Mouse (Mus musculus): ENCODE measurements around the gene Ascc3.

Ascc3 gene

DNA sequence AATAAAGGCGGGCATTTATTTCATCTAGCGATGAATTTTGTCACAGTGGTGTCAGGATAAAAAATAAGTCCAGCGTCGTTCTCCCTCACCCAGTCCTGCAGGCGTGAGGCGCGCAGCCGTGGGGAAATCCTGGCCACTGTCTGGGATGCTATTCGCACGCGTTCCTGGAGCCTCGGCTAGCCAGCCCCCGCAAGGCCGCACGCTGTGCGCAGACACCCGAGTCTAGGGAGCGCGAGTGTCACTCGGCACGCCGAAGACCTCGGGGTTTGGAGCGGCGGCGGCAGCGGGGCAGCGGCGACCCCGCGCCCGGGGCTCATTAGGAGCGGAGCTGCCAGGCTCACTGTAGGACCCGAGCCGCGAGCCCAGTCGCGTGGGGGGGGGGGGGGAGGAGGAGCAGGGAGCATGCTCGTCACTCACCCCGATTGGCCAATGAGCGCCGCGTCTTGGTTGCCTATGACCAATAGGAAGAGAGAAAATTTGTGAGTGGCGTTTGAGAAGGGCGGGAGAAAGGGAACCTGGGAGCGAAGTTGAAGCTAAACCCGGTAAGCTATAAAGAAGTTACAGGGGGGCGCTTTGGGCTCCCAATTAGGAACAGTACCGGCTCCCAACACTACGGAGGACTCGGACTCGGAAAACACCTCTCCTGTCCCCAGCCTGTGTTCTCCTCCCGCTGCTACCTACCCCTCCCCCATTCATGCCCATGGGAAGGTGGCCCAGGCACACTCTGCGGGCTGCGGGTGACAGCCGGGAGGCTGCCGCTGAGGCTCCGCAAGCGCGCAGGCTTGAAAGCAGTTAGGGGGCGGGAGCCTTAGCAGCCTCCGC is 301.9 kb downstream of the Ascc3 start, which contains the start of gene Sim1:
Gene Sim1 (plus strand): TSS at position 585 of the 822 bp plus-strand sequence.
- no peak for DNase-seq (ENCODE audit: low spot score in 2 of 2)

DNA sequence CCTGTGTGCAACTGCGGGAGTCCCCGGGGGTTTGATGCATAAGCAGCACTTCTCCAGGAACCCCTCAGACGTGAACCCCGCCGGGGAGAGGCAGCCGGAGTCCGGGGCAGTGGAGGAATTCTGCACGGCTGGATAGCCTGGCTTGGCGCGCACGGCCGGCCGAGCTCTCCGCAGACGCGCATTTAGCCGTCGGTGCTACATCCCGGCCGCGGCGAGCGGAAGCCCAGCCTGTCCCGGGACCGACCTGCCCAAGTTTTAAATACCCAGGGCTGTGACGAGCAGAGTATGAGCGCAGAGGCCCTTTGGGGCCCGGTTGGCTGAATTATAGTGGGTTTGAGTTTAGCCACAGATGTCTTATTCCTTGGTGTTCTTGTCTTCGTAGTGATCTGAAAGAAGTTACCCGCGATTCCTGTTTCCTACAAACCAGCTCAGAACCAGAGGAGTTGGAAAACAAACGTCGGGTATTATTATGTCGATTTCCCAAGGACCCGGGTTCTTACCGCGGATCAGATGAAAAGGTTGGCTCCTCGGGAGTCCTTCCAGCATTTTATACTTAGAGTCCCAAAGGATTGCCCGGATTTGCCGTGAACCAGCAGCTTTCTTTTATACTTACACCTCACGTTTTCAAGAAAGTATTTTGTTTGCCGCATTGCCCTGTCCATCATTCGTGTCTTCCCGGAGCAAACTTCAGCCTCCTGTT is 302.8 kb downstream of the Ascc3 start:
- DNase-seq (ENCODE audit: low spot score in 2 of 2): no peak

DNA sequence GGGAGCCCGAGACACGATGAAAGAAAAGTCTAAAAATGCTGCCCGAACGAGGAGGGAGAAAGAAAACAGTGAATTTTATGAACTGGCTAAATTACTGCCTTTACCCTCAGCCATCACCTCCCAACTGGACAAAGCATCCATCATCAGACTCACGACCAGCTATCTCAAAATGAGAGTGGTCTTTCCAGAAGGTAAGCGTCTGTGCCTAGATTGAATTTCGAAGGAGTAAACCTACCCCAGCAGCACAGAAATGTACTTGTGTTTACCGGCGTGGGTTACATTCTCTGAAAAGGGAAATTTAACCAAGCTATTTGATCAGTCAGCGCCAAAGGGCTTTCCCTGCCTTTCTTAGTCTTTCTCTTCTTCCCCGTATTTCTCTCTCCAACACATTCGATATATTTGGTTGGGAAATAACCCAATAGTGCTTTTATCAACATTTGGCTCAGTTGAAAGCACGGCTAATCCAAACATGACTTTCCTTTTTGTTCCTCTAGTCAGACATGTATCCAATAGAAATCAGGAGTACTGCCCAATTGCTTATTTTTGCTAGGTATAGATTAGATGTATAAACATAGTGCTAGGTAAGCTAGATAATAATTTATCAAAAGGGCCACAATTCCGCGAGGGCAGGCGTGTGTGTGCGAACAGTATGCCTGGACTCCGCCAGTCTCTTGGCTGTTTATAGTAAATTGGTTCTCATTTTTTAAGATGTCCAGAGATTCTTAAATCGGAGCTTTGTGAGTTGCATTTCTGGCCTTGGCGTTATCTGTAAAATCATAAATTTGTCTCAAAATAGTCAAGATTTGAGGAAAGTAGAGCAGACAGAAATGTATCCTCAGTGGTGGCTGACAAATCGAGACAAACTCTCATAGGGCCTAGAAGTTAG is 303.7 kb downstream of the Ascc3 start:
- DNase-seq (ENCODE audit: low spot score in 2 of 2): no peak

DNA sequence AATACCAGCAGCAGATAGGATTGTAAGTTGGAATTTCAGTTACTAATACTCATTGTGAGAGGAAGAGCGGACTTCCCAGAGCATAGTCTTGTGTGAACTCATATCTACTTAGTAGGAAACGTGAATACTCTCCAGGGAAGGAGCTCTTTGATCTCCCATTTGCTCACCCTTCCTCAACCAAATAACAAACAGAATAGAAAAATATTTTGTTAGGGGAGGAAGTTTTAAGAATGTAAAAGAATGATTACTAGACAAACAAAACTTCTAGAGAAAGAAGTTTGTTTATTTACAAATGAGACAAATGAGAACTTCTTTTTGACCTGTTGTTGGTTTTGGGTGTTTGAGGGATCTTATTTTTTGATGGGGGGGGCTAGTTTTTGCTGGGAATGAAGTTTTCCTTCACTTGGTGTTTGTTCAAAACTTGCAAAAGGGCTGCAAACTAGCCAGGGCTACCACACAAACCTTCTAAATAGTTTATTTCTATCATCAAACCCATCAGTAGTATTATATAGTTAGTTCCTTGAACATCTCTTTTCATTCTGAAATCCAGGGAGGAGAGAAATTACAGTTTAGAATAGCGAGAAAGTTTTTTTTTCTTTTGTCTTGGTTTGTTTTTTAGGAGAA is 304.4 kb downstream of the Ascc3 start:
- no peak for DNase-seq (ENCODE audit: low spot score in 2 of 2)

DNA sequence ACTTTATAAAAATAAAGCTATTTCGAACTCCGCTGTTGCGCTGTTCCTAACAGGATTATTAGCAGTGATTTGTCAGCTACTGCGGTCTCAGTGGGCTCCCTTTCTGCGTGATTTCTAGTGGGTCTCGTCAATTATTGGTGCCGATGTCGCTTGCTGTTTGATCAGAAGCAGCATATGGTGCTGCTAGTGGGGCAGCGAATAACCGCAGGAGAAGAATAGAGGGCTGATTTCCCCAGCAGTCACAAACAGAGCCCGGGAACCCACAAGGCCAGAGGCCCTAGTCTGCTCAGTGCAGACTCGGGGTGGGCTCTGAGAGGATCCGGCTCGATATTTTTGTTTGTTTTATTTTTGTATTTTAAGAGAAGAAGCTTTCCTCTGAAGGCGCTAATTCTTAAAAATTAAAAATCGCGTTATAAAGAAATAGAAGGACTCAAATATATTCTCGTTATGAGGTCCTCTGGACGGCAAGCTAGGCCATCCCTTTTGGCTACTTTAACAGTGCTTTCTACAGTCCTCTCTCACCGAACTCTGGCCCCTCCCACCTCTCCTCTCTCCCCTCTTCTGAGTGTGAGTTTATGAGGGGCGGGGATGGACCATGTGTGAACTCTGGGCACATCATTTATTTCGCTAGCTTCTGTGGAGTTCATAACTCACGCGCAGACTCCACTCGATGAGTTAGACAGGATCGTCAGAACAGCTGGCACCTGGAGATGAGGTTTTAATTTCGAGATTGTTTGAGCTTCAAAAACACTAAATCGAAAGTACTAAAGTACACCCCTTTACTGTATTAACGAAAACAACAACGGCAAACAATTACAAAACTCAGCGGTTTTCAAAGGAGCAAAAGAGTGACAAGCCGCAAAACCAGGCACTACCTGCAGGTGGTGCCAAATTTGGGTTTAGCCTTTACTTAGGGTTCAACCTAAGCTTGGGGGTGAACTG is 305.3 kb downstream of the Ascc3 start:
- no peak for DNase-seq (ENCODE audit: low spot score in 2 of 2)

DNA sequence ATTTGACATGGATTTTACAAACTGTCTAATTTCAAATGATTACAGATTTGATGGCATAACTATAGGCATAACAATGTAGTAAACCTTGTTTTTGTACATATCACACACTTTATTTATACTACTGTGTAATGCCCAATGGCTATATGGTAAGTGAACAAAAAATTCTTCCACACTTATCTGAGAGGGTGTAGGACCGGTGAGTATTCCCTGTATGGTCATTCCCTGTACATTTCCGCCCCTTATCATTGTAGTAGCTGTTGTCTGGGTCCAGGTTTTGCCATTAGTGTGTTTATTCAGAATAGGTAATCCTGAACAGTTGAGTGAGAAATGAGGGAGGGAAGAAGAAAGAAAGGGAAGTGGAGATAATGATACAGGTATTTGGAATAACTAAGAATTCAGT is 306.2 kb downstream of the Ascc3 start:
- DNase-seq (ENCODE audit: low spot score in 2 of 2): no peak

DNA sequence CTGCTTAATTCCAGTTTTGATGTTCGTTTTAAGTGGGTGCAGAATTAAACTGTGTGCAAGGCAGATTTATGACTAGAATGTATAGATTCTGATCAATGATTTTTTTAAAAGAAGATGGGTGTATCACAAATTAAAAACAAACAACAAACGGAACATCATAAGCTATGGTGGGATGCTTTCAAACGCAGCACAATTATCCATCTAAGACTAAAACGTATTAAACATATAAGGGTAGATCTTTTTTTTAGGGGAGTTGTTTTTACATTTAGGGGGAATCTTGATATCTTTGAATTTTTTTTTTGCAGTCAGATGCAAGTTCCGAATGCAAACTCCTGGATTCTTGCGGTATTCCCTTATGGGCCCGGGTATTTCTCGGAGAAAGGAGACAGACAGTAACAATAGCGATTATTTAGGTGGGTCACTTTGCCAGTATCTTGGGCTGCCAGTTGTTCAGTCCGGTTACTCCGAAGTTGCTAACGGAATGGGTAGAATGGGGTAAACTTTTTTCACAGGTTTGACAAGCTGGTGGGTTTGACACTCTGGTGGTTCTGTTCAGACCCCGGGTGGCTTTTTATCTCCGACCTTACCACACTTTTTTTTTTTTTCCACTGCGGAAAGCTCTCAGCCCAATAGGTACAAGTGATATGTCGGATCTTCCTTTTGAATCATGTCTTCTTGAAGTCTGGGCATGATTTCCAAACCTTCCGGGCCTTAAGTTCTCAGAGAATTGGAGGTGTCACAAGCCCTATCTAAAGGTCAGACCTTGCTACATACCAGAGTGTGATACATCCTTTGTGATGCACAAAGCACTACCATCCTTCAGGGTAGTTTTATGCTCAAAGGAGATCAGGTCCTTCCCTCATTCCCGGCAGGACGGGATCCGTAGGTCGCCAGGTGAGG is 307.6 kb downstream of the Ascc3 start:
- no peak for DNase-seq (ENCODE audit: low spot score in 2 of 2)
